Mouse (Mus musculus): ENCODE results near the gene Sesn3.

DNA sequence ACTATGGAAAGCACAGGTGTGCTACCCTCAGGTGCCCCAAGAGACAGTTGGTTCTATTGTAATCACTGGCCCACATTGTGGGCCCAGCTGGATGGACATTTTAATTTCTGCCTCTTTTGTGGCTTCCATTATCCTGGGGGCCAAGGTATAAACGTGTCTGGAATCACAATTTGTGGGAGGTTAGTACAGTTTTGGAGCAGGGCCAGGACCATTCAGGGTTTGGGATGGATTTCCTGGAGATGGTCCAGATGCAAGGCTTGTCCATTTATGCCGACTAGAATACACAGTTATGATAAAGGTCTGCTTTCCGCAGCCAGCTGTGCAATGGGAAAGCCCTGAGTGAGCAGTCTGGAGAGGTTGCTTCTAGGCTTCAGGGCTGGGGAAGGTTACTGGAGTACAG is 13.7 kb upstream of the Sesn3 start:
- TF ChIP-seq POLR2A (IDR thresholded peaks at IDR 0.05; ENCODE audit: borderline replicate concordance, extremely low read depth, insufficient read depth, insufficient read length, poor library complexity, severe bottlenecking) (no peak), CTCF (IDR thresholded peaks at IDR 0.05; ENCODE audit: borderline replicate concordance, extremely low read depth, insufficient read depth, insufficient read length) (no peak)

Measured in brain, embryonic 14.5 days (tissue).